Mouse (Mus musculus) brain, adult 2 months (tissue): ENCODE data around the gene Olfr668.
"Not testable (repeated sequence)": the region's sequence is repeated elsewhere in the genome, so short reads cannot be mapped to it uniquely, and the experiment has no call there.

ENCODE experiments used
- DNase-seq: peaks from one replicate; pipeline ENCODE4 v3.0.0; 2011; ENCODE audit warnings: low read depth, low spot score

Gene Olfr668

GRCm38 (mm10) chr7:104927957-104928356 lies at the start of gene Olfr668:
TSS of gene Olfr668 (minus strand) at chr7:104928057.
- DNase-seq, result no peak

- DNase-seq, result peak; percentile 4
Measured at GRCm38 (mm10) chr7:104972507-104972906, 44.6 kb upstream of the Olfr668 start.

- no peak for DNase-seq
Measured at GRCm38 (mm10) chr7:104962520-104962919, 34.7 kb upstream of the Olfr668 start, which contains the start of gene Olfr670. TSS of gene Olfr670 (minus strand) at chr7:104962620.

- not testable (repeated sequence) for DNase-seq
Measured at GRCm38 (mm10) chr7:104950234-104950633, 22.4 kb upstream of the Olfr668 start.

GRCm38 (mm10) chr7:104933940-104934339 lies 6.1 kb upstream of the Olfr668 start, which contains the start of gene Olfr669:
TSS of gene Olfr669 (plus strand) at chr7:104934240.
- no peak for DNase-seq

GRCm38 (mm10) chr7:104921382-104921781 lies 6.5 kb downstream of the Olfr668 start, which contains the start of gene Olfr667:
TSS of gene Olfr667 (minus strand) at chr7:104921482.
- no peak for DNase-seq

- no peak for DNase-seq
Measured at GRCm38 (mm10) chr7:104895852-104896251, 32.0 kb downstream of the Olfr668 start, which contains the start of gene Olfr666. TSS of gene Olfr666 (minus strand) at chr7:104895952.

GRCm38 (mm10) chr7:104877731-104878130 lies 50.1 kb downstream of the Olfr668 start, which contains the start of gene Olfr665:
TSS of gene Olfr665 (plus strand) at chr7:104878031.
- no peak for DNase-seq
